Comparison of ENCODE assay signal across 27 mouse cellular contexts in genomic region chr2:10273541-10274050, GRCm38 (mm10).
DNase-seq lines count a peak whose midpoint lies in the region; ATAC-seq and TF ChIP-seq lines count a peak whose summit lies in the region.
"Had no signal": no experiment of that assay in that cellular context is flagged by ENCODE, and none has a peak within 500 bp of the region (broad histone marks: within the 10 kb centered on the region; RNA-seq: fewer than 3 reads in every experiment).

No protein-coding gene starts in this region.

- 0 out of 2 replicates have a peak, but pooled peaks cover 1% of the 10 kb centered on the region for H3K4me1 ChIP-seq in heart, adult 2 months (ENCODE audit: control insufficient read depth, insufficient read depth, low read length)
- H3K4me1 ChIP-seq: heart, embryonic 15.5 days had no signal

- no peaks in the 10 kb centered on the region for H3K79me2 ChIP-seq in heart, adult 2 months (replicated peaks; ENCODE audit: control insufficient read depth, insufficient read depth, low read length)

- TF ChIP-seq POLR2A in heart, adult 2 months (IDR thresholded peaks at IDR 0.05; ENCODE audit: insufficient read depth, low read depth, low read length) = no peak

- H3K36me3 ChIP-seq in heart, adult 2 months (ENCODE audit: control insufficient read depth, insufficient read depth, low read length) = no peaks in the 10 kb centered on the region
- H3K36me3 ChIP-seq: embryonic facial prominence, embryonic 12.5 days; embryonic facial prominence, embryonic 15.5 days; forebrain, embryonic 10.5 days; heart, embryonic 15.5 days had no signal

- no peak overlapping the region for H3K9ac ChIP-seq in heart, adult 2 months (ENCODE audit: low read depth, low read length)
- H3K9ac ChIP-seq: embryonic facial prominence, embryonic 12.5 days; embryonic facial prominence, embryonic 15.5 days; forebrain, embryonic 13.5 days; heart, embryonic 15.5 days; hindbrain, embryonic 14.5 days had no signal

- H3K27ac ChIP-seq in heart, adult 2 months = no peak overlapping the region
- H3K27ac ChIP-seq: embryonic facial prominence, embryonic 12.5 days; embryonic facial prominence, embryonic 15.5 days; forebrain, embryonic 10.5 days; forebrain, embryonic 13.5 days; heart, embryonic 15.5 days; hindbrain, embryonic 14.5 days; hindbrain, postnatal 0 days had no signal

- peak; percentile 31 to 52 for DNase-seq in heart, postnatal 10 days
- DNase-seq in heart, adult 2 months = no peak
- DNase-seq in Muller cell, postnatal 12 days (ENCODE audit: inconsistent ontology term) = peak; percentile 65
- peak; percentile 83 for DNase-seq in adipocyte (ENCODE audit: low spot score)
- DNase-seq in kidney, adult 9 months = no peak
- DNase-seq: adrenal gland, postnatal 10 days; adrenal gland, postnatal 36 days; cerebellum, adult 11 months; cerebellum, adult 2 months; cerebellum, adult 9-11 months; cerebellum, postnatal 25 days; gastrocnemius, postnatal 14 days; heart, postnatal 4 days; kidney, adult 11 months had no signal

- no peak overlapping the region for H3K4me3 ChIP-seq in heart, adult 2 months
- H3K4me3 ChIP-seq: embryonic facial prominence, embryonic 12.5 days; embryonic facial prominence, embryonic 15.5 days; erythroblast, embryonic 14.5 days; forebrain, embryonic 10.5 days; forebrain, embryonic 13.5 days; heart, embryonic 15.5 days had no signal

- ATAC-seq in erythroblast, adult 5-6 weeks (replicated peaks; ENCODE audit: low FRiP score, poor library complexity, severe bottlenecking) = no peak
- ATAC-seq: activated CD4-positive, CD25-positive, alpha-beta regulatory T cell, adult 4 months; CD4-positive, CD25-positive, alpha-beta regulatory T cell, adult 4 months; forebrain, embryonic 13.5 days; forebrain, embryonic 16.5 days; hindbrain, postnatal 0 days; inflammation-experienced regulatory T-cells, adult 6 months had no signal

- 61% methylated on average over 3 of the region's 3 CpGs for WGBS in heart, adult 2 months

- no peaks in the 10 kb centered on the region for H3K27me3 ChIP-seq in heart, adult 2 months (ENCODE audit: control insufficient read depth, insufficient read depth, low read length)
- H3K27me3 ChIP-seq: embryonic facial prominence, embryonic 12.5 days; embryonic facial prominence, embryonic 15.5 days; forebrain, embryonic 13.5 days; heart, embryonic 15.5 days had no signal

- intact Hi-C loops in heart, postnatal 10 days (cut with DNase I) = no loop called here
- intact Hi-C loops in heart, adult 2 months (cut with DNase I) = no loop called here

- TF ChIP-seq EP300 in heart, adult 2 months (IDR thresholded peaks at IDR 0.05; ENCODE audit: insufficient read depth, low read depth, low read length) = no peak

- TF ChIP-seq CTCF in heart, adult 2 months (IDR thresholded peaks at IDR 0.05) = no peak

Comparison
In these comparisons a context has a peak if more than half of its experiments do, and no peak if none do; other contexts are left out.
1. DNase-seq: peak in heart, postnatal 10 days (2 of 2), Muller cell, postnatal 12 days (single experiment) and adipocyte (single experiment); none in heart, adult 2 months (0 of 2) and kidney, adult 9 months (single experiment).